Mouse (Mus musculus) thymus, adult 2 months (tissue): ENCODE results near the gene Wwp2.

ENCODE experiments used
- CTCF ChIP-seq: fragments of 200-500 bp; IDR thresholded peaks from 2 replicates; pipeline ENCODE4 v1.5.1; 2012; ENCODE audit warnings: mild to moderate bottlenecking, control low read depth, low read length, moderate library complexity, borderline replicate concordance; ENCODE audit not compliant: control insufficient read depth, poor library complexity, insufficient read depth; ENCODE audit errors: extremely low read depth
- POLR2A ChIP-seq: fragments of 200-500 bp; IDR thresholded peaks from 2 replicates; pipeline ENCODE4 v1.6.1; 2012; ENCODE audit warnings: mild to moderate bottlenecking, low read length, control low read depth, moderate library complexity; ENCODE audit not compliant: control insufficient read depth, poor library complexity, insufficient read depth; ENCODE audit errors: extremely low read depth

GRCm38 (mm10) chr8:107541369-107541768 lies 105.2 kb downstream of the Wwp2 start:
- TF ChIP-seq CTCF (no peak), POLR2A (no peak)
